Mouse (Mus musculus): ENCODE results near the gene Usp49.

The Usp49 gene

GRCm38 (mm10) chr17:47694503-47695336 lies 64.2 kb downstream of the Usp49 start, which contains the start of gene Prickle4:
TSS of gene Prickle4 (minus strand) at chr17:47694736.
- peak; percentile 94 to 96 for DNase-seq

GRCm38 (mm10) chr17:47695337-47695710 lies 64.8 kb downstream of the Usp49 start:
- DNase-seq = no peak

- DNase-seq = no peak
Observed at GRCm38 (mm10) chr17:47698156-47698555, 67.7 kb downstream of the Usp49 start.

- DNase-seq = no peak
Observed at GRCm38 (mm10) chr17:47699055-47699454, 68.6 kb downstream of the Usp49 start.

DNA sequence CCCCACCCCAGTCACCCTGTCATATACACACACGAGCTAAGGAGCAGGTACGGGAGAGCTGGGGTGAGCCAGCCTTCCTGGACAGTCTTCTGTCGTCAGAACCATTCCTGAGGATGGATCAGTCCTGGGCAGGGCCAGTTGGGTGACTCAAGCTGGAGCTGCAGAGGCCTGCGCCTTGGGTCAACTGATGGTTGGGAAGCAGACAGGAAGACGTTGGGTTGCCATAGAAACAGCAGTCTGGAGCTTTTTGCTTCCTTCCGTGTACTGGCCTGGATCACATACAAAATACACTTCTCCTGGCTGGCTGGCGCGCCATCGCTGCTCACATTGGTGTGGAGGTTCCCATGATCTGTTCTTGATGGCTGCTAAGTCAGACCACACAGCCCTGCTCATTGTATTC lies 71.3 kb downstream of the Usp49 start:
- no peak for DNase-seq

DNA sequence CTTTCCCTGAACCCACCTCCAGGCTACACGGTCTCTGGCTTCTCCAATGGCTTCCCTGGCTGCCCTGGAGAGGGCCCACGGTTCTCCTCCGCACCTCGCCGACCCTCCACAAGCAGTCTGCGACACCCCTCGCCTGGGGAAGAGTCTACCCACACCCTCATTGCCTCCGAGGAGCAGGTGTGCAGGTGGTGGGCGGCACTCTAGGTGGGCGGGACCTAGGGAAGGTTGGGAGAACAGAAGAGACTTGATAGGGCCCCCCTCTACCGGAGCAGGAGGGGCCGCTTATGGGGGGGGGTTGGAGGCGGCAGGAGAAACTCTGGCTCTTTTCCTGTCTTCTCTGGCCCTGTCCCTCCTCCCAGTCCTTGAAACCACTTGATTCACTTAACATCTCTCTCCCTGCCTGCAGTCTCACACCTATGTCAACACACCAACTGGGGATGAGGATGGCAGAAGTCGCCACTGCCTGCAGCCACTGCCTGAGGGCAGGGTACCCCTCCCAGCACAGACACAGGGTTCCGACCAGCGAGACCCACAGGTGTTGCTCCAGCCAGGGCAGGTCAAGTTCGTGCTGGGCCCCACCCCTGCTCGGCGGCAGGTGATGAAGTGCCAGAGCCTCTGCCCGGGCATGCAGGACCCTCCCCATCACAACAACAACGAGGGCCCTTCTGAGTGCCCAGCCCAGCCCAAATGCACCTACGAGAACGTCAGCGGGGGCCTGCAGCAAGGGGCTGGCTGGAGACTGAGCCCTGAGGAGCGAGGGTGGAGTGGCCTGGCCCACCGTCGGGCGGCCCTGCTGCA lies 72.3 kb downstream of the Usp49 start:
- no peak for DNase-seq

- no peak for DNase-seq
Observed at GRCm38 (mm10) chr17:47703556-47703955, 73.1 kb downstream of the Usp49 start.

DNA sequence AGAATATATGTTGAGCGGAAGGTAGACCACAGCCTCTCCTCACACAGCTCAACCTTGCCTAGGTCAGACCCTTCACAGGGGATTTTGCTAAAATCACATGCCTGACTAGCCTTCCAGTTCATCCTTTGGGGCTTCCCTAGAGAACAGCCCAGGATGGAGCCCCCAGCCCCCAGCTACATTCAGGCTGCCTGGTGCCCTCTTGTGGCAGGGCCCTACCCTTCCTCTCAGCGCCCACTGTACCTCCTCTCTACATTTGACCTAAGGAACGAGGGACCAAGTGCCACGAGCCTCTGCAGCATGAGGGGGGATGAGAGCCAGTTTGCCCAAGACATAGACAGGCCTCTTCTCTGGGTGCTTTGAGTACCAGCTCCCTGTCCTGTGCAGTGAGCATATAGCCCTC lies 74.2 kb downstream of the Usp49 start:
- peak; percentile 14 to 24 for DNase-seq

DNA sequence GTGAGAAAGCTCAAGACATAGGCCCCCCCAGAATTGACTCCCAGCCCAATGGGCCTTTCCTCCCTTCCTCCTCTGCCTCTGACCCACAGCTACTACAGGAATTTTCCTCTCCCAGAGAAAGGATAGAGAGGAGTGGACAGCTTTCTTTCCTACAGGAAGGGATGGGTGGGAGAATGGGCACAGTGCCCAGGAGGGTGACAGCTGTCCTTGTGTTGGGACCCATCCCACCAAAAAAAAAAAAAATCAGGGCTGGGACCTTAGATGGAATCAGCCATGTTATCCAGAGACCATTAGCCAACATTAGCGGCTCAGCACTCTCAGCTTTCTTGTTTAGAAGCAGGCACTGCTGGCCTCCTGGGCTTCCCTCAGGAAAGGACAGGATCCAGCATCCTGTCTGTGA lies 75.7 kb downstream of the Usp49 start:
- DNase-seq = no peak

GRCm38 (mm10) chr17:47707961-47708360 lies 77.5 kb downstream of the Usp49 start:
- no peak for DNase-seq

DNA sequence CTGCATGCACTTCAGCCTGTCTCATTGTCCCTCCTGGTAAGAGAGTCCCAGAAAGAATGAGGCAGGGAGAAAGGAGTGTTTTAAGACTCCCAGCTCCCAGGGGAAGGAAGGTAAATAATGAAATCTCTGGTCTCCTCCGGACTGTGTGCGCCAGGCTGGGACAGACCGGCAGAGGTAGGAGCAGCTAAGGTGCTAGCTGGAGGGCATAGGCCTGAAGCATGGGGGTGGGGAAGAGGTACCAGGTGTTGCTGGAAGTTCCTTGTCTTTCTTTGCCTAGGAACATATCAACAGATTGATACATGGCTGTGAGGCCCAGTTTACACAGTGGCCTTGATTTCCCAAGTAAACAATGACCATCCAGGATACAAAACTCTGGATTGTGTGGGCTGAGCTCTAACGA lies 78.5 kb downstream of the Usp49 start:
- DNase-seq = no peak

DNA sequence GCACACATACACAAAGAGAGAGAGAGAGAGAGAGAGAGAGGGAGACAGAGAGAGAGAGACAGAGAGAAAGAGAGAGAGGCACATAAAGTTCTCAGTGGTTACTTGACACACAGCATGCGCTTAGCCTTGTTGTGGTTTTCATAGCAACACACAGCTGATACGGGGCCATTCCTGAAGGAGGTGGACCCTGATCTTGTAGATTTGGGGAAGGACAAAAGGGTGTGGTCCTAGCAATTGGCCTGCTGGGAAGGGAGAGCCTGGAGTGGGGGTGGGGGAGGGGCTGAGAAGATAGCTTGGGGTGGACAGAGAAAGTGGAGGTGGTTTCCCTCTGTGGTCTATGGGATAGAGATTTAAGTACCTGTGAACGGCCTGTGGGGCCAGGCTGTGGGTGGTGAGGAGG lies 79.5 kb downstream of the Usp49 start:
- DNase-seq = no peak

DNA sequence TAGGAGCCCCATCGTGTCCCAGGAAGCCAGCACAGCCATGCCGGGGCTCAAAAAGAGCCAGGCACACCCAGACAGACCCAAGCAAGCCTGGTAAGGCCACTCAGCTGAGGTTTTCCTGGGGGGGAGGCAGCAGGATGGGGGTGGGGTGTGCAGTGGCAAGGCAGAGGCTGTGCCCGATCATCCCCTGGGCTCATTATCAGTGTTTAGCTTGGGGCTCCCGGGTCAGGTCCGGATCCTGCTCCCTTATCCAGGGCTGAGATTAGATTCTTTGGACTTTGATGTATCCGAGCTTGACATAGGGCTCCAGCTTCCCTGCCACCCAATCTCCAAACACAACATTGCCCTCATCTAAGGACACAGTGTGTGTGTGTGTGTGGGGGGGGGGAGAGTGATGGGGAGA lies 81.4 kb downstream of the Usp49 start:
- DNase-seq = no peak

GRCm38 (mm10) chr17:47712889-47713571 lies 82.5 kb downstream of the Usp49 start:
- DNase-seq = no peak

DNA sequence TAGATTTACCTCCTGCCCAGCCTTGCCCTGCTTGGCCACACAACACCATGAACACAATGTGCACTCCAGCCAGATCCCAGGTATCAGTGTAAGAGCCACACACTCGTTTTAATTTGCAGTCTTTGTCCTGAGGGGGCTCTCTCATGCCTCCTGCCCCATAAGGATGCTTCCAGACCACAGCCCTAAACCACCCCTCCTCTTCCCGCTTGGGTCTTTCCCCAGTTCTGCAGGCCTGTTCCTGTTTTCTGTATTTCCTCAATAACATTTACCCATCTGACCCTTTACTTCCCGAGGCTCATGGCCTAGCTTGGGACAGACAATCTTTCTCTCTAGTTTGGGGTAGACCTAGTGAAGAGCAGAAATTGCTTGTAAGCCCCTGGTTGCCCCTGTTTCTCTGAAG lies 84.5 kb downstream of the Usp49 start:
- DNase-seq = no peak

DNA sequence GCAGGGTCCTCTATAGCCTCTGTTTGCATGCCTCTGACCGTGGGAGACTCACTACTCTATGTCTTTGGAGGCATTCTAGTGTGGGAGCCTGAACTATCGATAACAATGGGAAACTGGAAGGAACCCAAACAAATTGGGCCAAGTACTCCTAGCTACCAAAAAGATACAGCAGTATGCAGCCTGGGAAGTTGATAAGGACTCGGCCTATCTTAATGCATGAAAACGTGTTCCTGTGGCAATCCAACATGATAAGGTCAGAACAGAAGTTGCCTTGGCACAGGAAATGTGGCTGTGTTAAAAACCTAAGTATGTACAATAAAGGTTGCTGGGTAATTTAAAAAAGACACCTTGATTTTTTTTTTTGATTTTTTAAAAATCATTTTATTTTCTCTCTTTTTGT lies 90.7 kb downstream of the Usp49 start:
- DNase-seq = no peak

DNA sequence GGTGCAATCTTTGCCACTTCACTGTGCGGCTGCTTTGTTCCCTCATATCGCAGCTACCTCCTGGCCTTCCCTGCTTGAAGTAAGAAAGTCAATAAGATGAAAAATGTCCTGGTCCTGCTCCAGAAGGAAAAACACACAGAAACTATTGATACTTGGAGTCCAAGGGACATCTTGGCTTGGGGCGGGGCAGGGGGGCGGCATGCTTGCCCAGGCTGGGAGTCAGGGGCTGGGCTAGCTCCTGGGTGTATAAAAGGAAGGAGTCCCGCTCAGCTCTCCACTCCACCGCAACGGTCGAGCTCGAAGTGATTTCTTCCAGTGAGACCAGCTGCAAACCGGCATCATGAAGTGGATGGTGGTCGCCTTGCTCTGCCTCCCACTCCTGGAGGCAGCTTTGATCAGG lies 96.1 kb downstream of the Usp49 start, which contains the start of gene Pgc:
Gene Pgc, plus strand, starts transcription at position 277 of the 400 bp plus-strand sequence.
- no peak for DNase-seq

DNA sequence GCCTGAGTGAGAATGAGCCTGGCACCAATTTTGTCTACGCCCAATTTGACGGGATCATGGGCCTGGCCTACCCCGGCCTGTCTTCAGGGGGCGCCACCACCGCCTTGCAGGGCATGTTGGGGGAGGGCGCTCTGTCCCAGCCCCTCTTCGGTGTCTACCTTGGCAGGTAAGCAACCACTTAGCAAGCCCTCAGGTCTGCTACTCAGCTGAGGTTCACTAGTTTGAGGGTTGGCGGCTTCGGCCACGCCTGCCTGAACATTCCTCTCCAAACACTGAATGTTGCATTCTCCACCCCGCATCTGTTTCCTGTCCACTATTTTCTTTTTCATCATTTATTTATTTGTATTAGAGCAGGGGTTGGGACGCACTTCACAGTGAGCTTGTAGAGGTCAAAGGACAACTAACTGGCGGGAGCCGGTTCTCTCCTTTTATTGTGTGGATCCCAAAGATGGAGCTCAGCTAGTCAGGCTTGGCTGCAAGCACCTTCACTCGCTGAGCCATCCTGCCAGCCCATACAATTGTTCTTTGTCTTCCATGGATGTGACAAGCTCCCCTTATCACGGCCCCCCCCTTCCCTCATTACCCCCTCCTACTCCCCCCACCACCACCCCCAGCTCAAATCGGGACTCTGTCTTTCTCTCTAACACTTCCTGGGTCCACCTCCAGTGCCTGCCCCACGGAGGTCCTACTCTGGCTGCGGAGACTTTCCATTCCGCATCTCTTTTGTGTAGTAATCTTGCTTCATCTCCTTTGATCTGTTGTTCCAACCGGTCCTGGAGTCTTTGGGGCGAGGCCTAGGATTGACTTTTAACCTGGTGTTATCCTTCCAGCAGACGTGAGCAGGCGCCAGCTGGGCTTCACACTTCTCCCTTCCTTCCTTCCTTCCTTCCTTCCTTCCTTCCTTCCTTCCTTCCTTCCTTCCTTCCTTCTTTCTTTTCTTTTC lies 100.4 kb downstream of the Usp49 start:
- DNase-seq = no peak

- DNase-seq = no peak
Observed at GRCm38 (mm10) chr17:47735553-47736100, 105.1 kb downstream of the Usp49 start.

Measured in thymus, postnatal 36 days (tissue).